Mouse (Mus musculus): ENCODE measurements around the gene Ric8a.

- TF ChIP-seq POLR2A (IDR thresholded peaks at IDR 0.05; ENCODE audit: insufficient read depth, low read depth, low read length) (no peak), CTCF (IDR thresholded peaks at IDR 0.05) (no peak)
These were observed 8.0 kb downstream of the Ric8a start for GRCm38 (mm10) chr7:140864761-140865160.
